Mouse (Mus musculus) liver, adult 2 months (tissue): ENCODE data around the gene Urb1.

Experiments
- CTCF ChIP-seq: fragments of 200-500 bp; IDR thresholded peaks from 2 replicates; pipeline ENCODE4 v1.5.1; 2011; ENCODE audit warnings: low read depth, low read length, control low read depth
- POLR2A ChIP-seq: fragments of 200-500 bp; IDR thresholded peaks from 2 replicates; pipeline ENCODE4 v1.6.1; 2011; ENCODE audit warnings: low read length, control low read depth; ENCODE audit not compliant: insufficient read depth; ENCODE audit errors: extremely low read depth

- TF ChIP-seq POLR2A = no peak
- no peak for TF ChIP-seq CTCF
These were observed 9.0 kb downstream of the Urb1 start for GRCm38 (mm10) chr16:90801251-90801650.
